Mouse (Mus musculus): ENCODE data around the gene Itga1. TPM values are rescaled to one million over a fixed set of nuclear protein-coding genes. Genes with fewer than 3 reads are reported as not detected.

Itga1 gene
- 3.0 and 3.5 TPM in 2 replicates for polyA plus RNA-seq (2012; rRNA removed)

DNA sequence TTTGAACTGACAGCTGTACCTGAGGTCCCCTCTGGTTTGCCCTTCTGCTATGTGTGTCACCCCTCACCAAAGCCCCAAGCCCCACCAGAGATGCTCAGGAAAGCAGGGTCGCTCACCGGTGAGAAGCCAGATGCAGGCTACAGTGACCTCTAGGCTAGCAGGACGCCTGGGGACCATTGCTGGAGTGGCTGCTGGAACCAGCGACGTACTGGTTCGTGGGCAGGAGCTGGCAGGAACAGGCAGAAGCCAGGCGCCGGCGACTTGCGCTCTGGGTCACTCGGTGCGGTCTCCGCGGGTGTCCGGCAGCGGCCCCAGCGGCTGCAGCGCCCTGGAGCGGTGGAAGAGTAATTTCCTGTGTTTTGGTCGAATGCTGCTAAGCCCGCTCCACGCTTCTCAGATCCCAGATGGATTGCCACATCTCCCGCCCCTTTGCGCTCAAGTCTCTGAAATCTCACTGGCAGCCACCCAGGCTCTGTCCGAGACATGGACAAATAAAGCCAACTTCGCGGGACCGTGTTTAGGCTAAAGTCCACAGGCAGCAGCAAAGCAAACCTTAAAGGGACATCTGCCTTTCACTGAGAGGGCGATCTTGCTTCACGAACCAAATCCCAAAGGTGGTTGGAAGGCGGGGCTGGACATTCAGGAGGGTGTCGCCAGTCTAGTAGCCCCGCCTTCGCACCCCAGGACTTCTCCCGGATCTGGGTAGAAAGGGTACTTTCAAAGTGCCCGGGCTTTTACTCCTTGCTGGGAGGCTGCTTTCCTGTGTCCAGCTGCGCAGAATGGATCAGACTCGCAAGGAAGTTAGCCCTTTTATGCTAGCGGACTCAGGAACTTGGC is at the start of gene Itga1, which contains the start of gene Gm49395:
Gene Itga1, minus strand, starts transcription at position 610 of the 837 bp plus-strand sequence.
Gene Gm49395, minus strand, starts transcription at position 567 of the 837 bp plus-strand sequence.
- peak in 1 of 2 experiments; percentile 33 for DNase-seq (ENCODE audit: extremely low spot score in 1 of 2, low spot score in 1 of 2)

DNA sequence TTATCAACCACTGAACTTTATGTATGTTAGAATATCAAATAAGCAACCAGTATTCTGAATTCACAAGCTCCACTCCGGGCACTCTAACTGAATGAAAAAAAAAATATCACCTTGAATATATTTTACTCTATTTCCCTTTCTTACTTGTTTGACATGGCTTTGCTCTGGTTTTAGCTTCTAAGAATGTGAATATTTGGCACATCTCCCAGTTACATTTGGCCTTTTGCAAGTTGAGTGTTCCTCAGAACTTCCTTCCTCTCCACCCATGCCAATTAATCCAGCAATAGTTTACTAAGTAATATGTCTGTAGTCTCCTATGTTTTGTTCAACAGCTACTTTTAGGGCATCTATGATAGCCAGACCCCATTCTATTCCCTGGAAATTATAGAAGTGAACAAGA is 48.8 kb upstream of the Itga1 start:
- DNase-seq (ENCODE audit: extremely low spot score in 1 of 2, low spot score in 1 of 2) = no peak

GRCm38 (mm10) chr13:115149849-115150248 is 48.1 kb upstream of the Itga1 start:
- no peak for DNase-seq (ENCODE audit: extremely low spot score in 1 of 2, low spot score in 1 of 2)

DNA sequence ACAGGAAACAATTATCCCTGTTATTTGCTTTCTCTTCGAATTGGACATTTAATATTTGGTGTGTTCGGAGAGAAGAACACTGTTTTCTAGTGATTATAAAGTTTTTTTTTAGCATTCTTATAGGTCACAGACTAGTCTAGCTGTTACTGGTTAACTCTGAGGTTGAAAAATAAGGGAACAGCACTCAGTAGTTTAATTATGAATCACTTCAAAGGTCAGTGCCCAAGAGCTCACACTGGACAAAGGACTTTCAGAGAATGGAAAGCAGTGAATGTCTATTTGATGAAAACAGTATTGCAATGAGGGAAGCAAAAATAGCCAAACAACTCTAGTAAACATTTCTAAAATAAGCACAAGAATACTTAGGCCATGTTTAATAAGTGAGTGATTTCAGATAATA is 41.8 kb upstream of the Itga1 start:
- no peak for DNase-seq (ENCODE audit: extremely low spot score in 1 of 2, low spot score in 1 of 2)

DNA sequence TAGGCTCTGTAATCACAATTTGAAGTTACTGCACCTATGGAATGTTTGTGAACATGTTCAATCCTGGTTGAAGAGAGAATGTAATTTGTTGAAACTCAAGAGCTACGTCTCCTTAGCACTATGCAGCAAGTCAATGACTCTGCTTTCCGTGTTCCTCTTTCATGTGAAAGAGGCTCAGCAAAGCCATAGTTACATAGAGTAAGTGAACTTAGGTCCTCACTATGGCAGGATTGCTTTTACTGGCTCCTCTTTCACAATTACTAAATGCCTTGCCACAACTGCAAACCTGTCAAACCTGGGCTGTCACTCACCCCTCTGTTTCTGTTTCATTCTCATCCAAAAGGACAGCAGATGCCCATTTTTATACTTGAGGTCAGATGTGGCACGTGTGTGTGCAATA is 40.3 kb upstream of the Itga1 start:
- no peak for DNase-seq (ENCODE audit: extremely low spot score in 1 of 2, low spot score in 1 of 2)

DNA sequence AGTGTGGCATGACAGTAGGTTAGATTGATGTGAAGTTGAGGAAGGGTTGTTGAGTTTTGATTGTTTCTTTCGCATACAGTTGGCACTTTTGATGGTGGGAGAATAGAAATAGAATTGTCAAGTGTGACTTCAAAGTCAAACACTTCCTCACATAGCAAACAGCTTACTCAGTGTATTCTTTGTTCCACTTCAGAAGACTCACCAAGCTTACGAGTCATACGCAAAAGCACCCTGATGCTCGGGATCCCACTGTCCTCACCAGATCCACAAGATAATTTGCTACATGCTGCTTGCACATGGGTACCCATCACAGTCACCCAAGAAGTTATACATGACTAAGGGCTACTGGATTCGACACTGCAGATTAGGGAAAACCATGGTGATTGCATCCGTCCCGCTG is 36.7 kb upstream of the Itga1 start:
- DNase-seq (ENCODE audit: extremely low spot score in 1 of 2, low spot score in 1 of 2) = no peak

DNA sequence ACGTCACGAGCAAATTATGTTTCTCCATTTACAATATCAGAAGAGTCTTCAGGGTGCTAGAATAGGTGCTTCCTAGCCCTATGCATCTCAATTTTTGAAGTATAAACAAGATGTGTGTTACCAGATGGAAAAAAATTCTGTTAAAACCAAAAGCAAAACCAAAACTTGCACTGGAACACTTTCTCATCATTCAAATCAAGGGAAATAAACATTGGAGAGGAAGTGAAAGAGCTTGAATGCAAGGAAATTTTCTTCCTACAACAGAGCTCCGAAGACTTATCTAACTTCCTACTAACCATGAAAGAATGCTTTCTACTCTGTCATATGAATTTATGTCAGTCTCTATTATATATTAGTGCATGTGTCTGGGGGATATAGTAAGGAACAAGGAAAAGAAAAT is 35.0 kb upstream of the Itga1 start:
- no peak for DNase-seq (ENCODE audit: extremely low spot score in 1 of 2, low spot score in 1 of 2)

DNA sequence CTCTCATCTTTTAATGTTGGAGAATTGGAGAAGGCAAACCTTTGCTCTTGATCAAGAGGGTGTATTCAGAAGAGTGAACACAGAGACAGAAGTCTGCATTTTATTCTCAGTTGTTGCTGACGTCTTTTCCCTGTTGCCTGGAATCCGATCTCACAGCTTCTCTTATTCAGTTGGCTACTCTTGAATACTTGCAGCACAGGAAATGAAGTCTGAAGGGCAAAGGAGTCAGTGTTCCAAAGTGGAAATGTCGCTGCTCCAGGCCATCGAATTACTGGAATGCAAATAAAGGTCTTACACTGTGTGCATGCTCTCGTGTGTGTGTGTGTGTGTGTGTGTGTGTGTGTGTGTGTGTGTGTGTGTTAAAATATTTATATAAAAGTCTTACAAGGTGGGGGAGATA is 30.7 kb upstream of the Itga1 start:
- DNase-seq (ENCODE audit: extremely low spot score in 1 of 2, low spot score in 1 of 2) = no peak

DNA sequence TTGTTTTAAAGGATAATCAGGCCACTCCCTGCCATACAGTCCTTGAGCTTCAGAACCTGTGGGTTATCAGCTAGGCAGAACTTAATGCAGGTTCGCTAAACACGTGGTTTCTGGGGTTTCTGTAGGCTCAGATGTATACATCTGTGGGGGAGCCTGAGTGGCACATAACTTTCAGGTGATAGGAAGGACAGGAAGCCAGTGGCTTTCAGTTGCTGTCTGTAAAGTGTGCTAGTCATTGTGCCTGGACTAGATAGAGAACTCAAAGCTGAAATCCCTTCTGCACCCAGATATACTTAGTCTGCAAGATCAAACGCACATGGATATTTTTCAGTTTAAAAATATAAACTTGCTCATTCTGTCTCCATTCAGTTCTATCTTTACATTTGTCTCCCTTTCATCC is 29.6 kb upstream of the Itga1 start:
- no peak for DNase-seq (ENCODE audit: extremely low spot score in 1 of 2, low spot score in 1 of 2)

DNA sequence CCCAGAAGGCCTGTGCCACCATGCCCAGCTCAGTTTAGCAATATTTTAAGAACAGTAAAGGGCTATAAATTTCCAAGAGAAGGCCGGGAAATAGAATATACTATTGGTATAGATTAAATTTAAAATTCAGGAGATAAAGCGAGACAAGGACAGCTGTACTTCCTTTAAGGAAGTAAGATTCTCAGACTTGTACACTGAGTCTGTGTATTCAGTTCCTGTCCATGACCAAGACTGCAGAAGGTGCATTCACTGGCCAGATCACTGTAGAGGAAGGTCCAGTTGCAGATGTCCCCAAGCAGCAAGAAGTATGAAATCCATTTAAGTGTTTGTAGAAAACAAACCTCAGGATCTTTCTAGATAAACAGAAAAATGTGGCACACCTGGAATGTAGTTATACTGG is 28.3 kb upstream of the Itga1 start:
- DNase-seq (ENCODE audit: extremely low spot score in 1 of 2, low spot score in 1 of 2) = no peak

DNA sequence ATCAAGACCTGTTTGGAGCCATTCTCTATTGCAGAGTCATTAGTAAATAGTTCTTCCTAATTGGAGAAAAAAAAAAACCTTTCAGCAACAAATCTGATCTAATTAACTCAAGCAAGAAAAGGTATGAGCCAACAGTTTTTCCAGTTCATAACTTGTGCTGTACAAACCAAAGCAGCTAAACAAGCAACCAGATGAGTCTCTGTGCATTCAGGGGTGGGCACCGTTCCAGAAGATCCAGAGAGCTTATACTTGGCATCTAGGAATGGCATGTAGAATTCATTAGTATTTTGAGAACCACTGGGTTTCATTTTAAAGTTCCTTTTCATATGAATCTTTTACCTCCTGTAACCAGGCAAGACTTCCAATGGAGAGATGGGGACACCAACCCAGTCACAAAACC is 26.1 kb upstream of the Itga1 start:
- DNase-seq (ENCODE audit: extremely low spot score in 1 of 2, low spot score in 1 of 2) = no peak

DNA sequence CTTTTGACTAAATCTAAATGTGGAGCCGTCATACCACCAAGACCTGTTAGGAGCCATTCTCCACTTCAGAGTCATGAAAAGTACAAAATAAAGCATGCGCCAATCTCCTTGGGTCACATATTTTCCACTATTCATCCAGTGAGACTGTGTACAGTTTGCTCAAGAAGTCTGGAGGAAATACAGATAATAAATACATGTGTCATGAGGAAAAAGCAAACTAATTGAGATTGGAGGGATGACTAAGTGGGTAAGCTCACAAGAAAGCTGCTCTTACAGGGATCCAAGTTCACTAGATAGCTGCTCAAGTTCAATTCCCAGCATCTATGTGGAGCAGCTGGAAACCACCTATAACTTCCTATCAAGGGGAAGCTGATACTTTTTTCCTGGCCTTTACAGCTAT is 24.8 kb upstream of the Itga1 start:
- DNase-seq (ENCODE audit: extremely low spot score in 1 of 2, low spot score in 1 of 2) = no peak

GRCm38 (mm10) chr13:115125130-115125529 is 23.4 kb upstream of the Itga1 start:
- no peak for DNase-seq (ENCODE audit: extremely low spot score in 1 of 2, low spot score in 1 of 2)

DNA sequence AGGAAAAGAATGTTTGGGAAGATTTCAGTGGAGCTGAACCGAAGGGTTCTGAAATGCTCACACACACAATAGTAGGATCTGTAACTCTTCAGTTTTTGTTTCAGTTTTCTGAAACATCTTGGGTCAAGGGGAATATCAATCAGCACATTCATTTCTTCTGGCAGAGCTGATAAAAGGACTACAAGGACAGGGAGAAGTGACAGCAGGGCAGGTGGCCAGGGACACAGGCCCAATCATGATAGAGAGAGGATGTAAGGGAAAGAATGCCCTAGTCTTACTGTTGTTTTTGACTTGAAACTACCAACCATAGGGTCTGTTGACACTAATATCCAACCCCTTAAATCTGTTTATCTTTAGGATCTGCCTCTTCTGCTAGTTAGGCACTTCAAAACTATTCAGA is 22.8 kb upstream of the Itga1 start:
- no peak for DNase-seq (ENCODE audit: extremely low spot score in 1 of 2, low spot score in 1 of 2)

DNA sequence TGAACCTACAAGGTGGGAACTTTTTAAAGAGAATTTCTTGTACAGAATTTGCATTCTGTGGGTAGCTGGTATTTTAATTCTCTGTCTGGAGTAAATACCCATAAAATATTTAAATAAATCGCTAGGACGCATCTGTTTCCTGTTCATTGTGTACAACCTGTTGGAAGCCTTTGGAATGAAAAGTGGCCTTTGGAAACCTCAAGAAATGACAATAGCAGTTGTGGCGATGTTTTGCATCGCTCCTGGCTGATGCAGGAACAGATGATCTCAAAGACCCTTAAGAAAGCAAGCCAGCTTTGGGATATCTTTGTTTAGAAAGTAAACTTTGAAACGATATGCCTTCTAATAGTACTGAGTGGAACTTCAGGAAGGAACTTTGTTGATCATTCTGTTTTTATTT is 17.0 kb upstream of the Itga1 start:
- no peak for DNase-seq (ENCODE audit: extremely low spot score in 1 of 2, low spot score in 1 of 2)

- DNase-seq (ENCODE audit: extremely low spot score in 1 of 2, low spot score in 1 of 2) = no peak
Measured at GRCm38 (mm10) chr13:115118195-115118594, 16.4 kb upstream of the Itga1 start.

GRCm38 (mm10) chr13:115116930-115117621 is 15.3 kb upstream of the Itga1 start:
- DNase-seq (ENCODE audit: extremely low spot score in 1 of 2, low spot score in 1 of 2) = no peak

DNA sequence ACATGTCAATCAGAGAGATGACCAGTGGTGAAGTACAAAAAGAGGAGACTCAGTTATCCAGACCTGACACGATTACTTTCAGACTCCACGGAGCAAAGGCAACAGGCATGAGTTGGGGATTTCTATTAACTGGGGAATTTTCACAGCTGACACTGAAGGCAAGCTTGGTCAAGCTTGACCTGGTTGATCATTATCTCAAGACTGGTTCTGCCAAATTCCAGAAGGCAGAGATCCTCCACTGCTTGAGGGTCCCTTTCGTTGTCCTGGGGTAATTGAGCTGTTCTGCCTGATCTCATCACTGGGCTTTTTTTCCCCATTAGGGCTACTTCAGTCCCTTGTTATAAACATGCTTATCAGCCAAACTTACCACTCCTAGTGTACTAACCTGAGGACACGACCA is 7.9 kb upstream of the Itga1 start:
- DNase-seq (ENCODE audit: extremely low spot score in 1 of 2, low spot score in 1 of 2) = no peak

GRCm38 (mm10) chr13:115107436-115107835 is 5.7 kb upstream of the Itga1 start:
- DNase-seq (ENCODE audit: extremely low spot score in 1 of 2, low spot score in 1 of 2) = no peak

DNA sequence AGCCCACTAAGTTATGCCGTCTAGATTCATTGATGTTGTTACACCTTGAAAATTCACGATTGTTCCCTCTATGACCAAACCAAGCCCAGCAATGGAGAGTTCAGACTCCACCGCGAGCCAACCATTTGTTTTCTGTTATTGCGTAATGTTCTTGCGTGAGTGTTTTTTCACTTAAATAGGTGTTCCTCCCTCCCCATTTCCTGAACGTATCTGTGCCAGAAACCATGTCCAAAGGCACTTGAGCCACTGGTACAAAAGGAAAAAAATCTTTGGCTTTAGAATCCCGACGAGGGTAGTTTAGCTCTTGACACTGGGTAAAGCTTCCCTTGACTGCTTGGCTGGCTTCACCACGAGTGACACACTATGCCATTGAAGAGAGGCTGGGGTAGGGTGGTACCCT is 4.4 kb upstream of the Itga1 start:
- DNase-seq (ENCODE audit: extremely low spot score in 1 of 2, low spot score in 1 of 2) = no peak

DNA sequence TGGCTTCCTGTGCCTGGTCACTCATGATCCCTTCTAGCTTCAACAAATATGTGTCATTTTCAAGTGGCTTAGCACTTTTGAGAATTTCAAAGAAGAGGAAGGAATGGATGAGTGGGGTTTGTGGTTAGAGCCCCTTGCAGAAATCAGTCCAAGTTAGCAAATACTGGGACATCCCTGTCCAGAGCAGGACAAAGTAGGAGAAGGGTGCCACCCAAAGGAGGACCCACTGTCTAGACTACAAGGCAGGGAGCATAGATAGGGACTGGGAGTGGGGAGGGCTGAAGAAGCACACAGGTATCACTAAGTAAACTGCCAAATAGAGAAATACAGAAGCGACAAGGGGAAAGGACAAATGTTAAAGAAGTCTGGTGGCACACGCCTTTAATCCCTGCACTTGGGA is 990 bp upstream of the Itga1 start:
- DNase-seq (ENCODE audit: extremely low spot score in 1 of 2, low spot score in 1 of 2) = no peak

All from frontal cortex, adult 2 months (tissue).